In the genomic region with DNA sequence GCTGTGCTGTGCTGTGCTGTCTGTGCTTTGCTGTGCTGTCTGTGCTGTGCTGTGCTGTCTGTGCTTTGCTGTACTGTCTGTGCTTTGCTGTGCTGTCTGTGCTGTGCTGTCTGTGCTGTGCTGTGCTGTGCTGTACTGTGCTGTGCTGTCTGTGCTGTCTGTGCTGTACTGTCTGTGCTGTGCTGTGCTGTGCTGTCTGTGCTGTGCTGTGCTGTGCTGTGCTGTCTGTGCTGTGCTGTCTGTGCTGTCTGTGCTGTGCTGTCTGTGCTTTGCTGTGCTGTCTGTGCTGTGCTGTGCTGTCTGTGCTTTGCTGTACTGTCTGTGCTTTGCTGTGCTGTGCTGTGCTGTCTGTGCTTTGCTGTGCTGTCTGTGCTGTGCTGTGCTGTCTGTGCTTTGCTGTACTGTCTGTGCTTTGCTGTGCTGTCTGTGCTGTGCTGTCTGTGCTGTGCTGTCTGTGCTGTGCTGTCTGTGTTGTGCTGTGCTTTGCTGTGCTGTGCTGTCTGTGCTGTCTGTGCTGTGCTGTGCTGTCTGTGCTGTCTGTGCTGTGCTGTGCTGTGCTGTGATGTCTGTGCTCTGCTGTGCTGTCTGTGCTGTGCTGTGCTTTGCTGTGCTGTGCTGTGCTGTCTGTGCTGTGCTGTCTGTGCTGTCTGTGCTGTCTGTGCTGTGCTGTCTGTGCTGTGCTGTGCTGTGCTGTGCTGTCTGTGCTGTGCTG, we compare ENCODE assay signal across 8 mouse cellular contexts.
DNase-seq lines count a peak whose midpoint lies in the region; ATAC-seq and TF ChIP-seq lines count a peak whose summit lies in the region.
"Not testable (repeated sequence)": the region's sequence is repeated elsewhere in the genome, so short reads cannot be mapped to it uniquely, and the experiment has no call there.

No protein-coding gene starts in this region.

- TF ChIP-seq EP300 in heart, postnatal 0 days (IDR thresholded peaks at IDR 0.05; ENCODE audit: low read depth); liver, postnatal 0 days (IDR thresholded peaks at IDR 0.05; ENCODE audit: low read depth): not testable (repeated sequence)

- not testable (repeated sequence) for H3K36me3 ChIP-seq in forebrain, embryonic 12.5 days (replicated peaks); heart, postnatal 0 days (replicated peaks; ENCODE audit: control insufficient read depth, insufficient read depth, low read length); limb, embryonic 10.5 days; liver, postnatal 0 days (replicated peaks; ENCODE audit: insufficient read depth, low read length); midbrain, embryonic 14.5 days (ENCODE audit: control insufficient read depth, insufficient read depth, low read length); splenic B cell, adult 2 months (ENCODE audit: control insufficient read depth, insufficient read depth, low read length, poor library complexity, severe bottlenecking)

- H3K4me1 ChIP-seq in forebrain, embryonic 12.5 days; heart, postnatal 0 days (ENCODE audit: control insufficient read depth, insufficient read depth); liver, postnatal 0 days (ENCODE audit: insufficient read depth); midbrain, embryonic 14.5 days (ENCODE audit: control insufficient read depth, insufficient read depth, low read length): not testable (repeated sequence)
- 0 out of 2 replicates have a peak, but pooled peaks cover 10% of the 10 kb centered on the region for H3K4me1 ChIP-seq in limb, embryonic 10.5 days

- H3K27ac ChIP-seq in forebrain, embryonic 12.5 days; heart, postnatal 0 days (ENCODE audit: low read depth); limb, embryonic 10.5 days; liver, postnatal 0 days (ENCODE audit: low read depth); midbrain, embryonic 14.5 days (replicated peaks; ENCODE audit: low read depth, low read length): not testable (repeated sequence)

- H3K9ac ChIP-seq in forebrain, embryonic 12.5 days; heart, postnatal 0 days (replicated peaks; ENCODE audit: low read depth, low read length); liver, postnatal 0 days (replicated peaks); midbrain, embryonic 14.5 days (replicated peaks; ENCODE audit: low read length): not testable (repeated sequence)

- TF ChIP-seq CTCF in heart, postnatal 0 days (IDR thresholded peaks at IDR 0.05; ENCODE audit: low read depth): peak; percentile 2; the same call in 1 of the 2 replicates
- not testable (repeated sequence) for TF ChIP-seq CTCF in liver, postnatal 0 days (IDR thresholded peaks at IDR 0.05; ENCODE audit: low read depth)

- not testable (repeated sequence) for H3K27me3 ChIP-seq in forebrain, embryonic 12.5 days; heart, postnatal 0 days (ENCODE audit: control insufficient read depth, insufficient read depth, low read length); limb, embryonic 10.5 days (ENCODE audit: low read depth, poor library complexity, severe bottlenecking); liver, postnatal 0 days (ENCODE audit: insufficient read depth, low read length); midbrain, embryonic 14.5 days (ENCODE audit: control insufficient read depth, insufficient read depth, low read length); splenic B cell, adult 2 months (ENCODE audit: control insufficient read depth, insufficient read depth, low read length, poor library complexity, severe bottlenecking)

- not testable (repeated sequence) for H3K4me2 ChIP-seq in forebrain, embryonic 12.5 days; heart, postnatal 0 days (ENCODE audit: low read depth, low read length); liver, postnatal 0 days (ENCODE audit: low read depth, low read length); midbrain, embryonic 14.5 days (ENCODE audit: low read length)

- peak; percentile 52 for DNase-seq in 416B (ENCODE audit: low read depth)
- peak; percentile 32 for DNase-seq in embryo, embryonic 10.5 days (ENCODE audit: low spot score)
- not testable (repeated sequence) for DNase-seq in heart, postnatal 0 days (ENCODE audit: low spot score); midbrain, embryonic 14.5 days
- DNase-seq in limb, embryonic 10.5 days (ENCODE audit: low spot score): peak; percentile 64
- peak; percentile 66 for DNase-seq in liver, postnatal 0 days
- DNase-seq in splenic B cell, adult 2 months (ENCODE audit: low read depth, low spot score): peak; percentile 71

- H3K4me3 ChIP-seq in forebrain, embryonic 12.5 days (replicated peaks); heart, postnatal 0 days (ENCODE audit: low read depth, low read length); limb, embryonic 10.5 days; liver, postnatal 0 days (ENCODE audit: low read depth, low read length); midbrain, embryonic 14.5 days (replicated peaks; ENCODE audit: low read depth, low read length): not testable (repeated sequence)

- peak; percentile 55 for ATAC-seq in forebrain, embryonic 12.5 days (ENCODE audit: low FRiP score)
- ATAC-seq in heart, postnatal 0 days (ENCODE audit: insufficient read depth, low read depth): peak; percentile 24
- peak; percentile 51 for ATAC-seq in liver, postnatal 0 days
- ATAC-seq in midbrain, embryonic 14.5 days (ENCODE audit: low FRiP score, low TSS enrichment): peak; percentile 72

- H3K9me3 ChIP-seq in forebrain, embryonic 12.5 days: peaks cover 50% of the 10 kb centered on the region
- peaks cover 42% of the 10 kb centered on the region for H3K9me3 ChIP-seq in heart, postnatal 0 days (replicated peaks; ENCODE audit: control insufficient read depth, low read length)
- peaks cover 42% of the 10 kb centered on the region for H3K9me3 ChIP-seq in limb, embryonic 10.5 days (replicated peaks)
- peaks cover 24% of the 10 kb centered on the region for H3K9me3 ChIP-seq in liver, postnatal 0 days (ENCODE audit: low read length)
- H3K9me3 ChIP-seq in midbrain, embryonic 14.5 days (ENCODE audit: control insufficient read depth, low read length): peaks cover 44% of the 10 kb centered on the region
